18 mouse cellular contexts compared by ENCODE assay signal in genomic region chr3:67508216-67508892, GRCm38 (mm10). TPM values are rescaled to one million over a fixed set of nuclear protein-coding genes. Genes with fewer than 3 reads are reported as not detected.
DNase-seq lines count a peak whose midpoint lies in the region.
"Had no signal": no experiment of that assay in that cellular context is flagged by ENCODE, and none has a peak within 500 bp of the region (broad histone marks: within the 10 kb centered on the region; RNA-seq: fewer than 3 reads in every experiment).

No protein-coding gene starts in this region.

- H3K9me3 ChIP-seq in limb, embryonic 10.5 days (replicated peaks), result no peaks in the 10 kb centered on the region
- H3K9me3 ChIP-seq: embryonic facial prominence, embryonic 12.5 days; forebrain, embryonic 12.5 days; G1E; heart, embryonic 12.5 days; hindbrain, embryonic 15.5 days had no signal

- H3K36me3 ChIP-seq in limb, embryonic 10.5 days, result no peaks in the 10 kb centered on the region
- H3K36me3 ChIP-seq: embryonic facial prominence, embryonic 12.5 days; forebrain, embryonic 12.5 days; G1E; heart, embryonic 12.5 days; hindbrain, embryonic 15.5 days had no signal

- DNase-seq in right cerebral cortex, adult 2 months (ENCODE audit: low spot score in 2 of 2), result peak; percentile 18 to 23
- no peak for DNase-seq in right cerebral cortex, postnatal 36 days (ENCODE audit: low spot score in 2 of 2)
- DNase-seq in R1 (ENCODE audit: low read depth, low spot score), result peak; percentile 65
- DNase-seq in limb, embryonic 10.5 days (ENCODE audit: low spot score), result no peak
- no peak for DNase-seq in kidney, postnatal 25 days
- no peak for DNase-seq in cerebellum, adult 18-20 months
- DNase-seq: adrenal gland, postnatal 25 days; B cell, adult 2 months; cerebellum, adult 8-10 months; cerebellum, postnatal 14 days; gastrocnemius, postnatal 10 days; heart, postnatal 36 days had no signal

- H3K4me3 ChIP-seq in limb, embryonic 10.5 days, result no peak overlapping the region
- H3K4me3 ChIP-seq: embryonic facial prominence, embryonic 12.5 days; forebrain, embryonic 12.5 days; heart, embryonic 12.5 days; hindbrain, embryonic 15.5 days had no signal

- peak overlapping the region; percentile 25; the same call in 1 of the 2 replicates for H3K27ac ChIP-seq in limb, embryonic 10.5 days
- H3K27ac ChIP-seq: embryonic facial prominence, embryonic 12.5 days; forebrain, embryonic 12.5 days; hindbrain, embryonic 15.5 days had no signal

- 86% methylated on average over 10 of the region's 10 CpGs for WGBS in limb, embryonic 10.5 days

- H3K4me1 ChIP-seq in limb, embryonic 10.5 days, result peaks cover 16% of the 10 kb centered on the region
- H3K4me1 ChIP-seq: heart, embryonic 12.5 days; hindbrain, embryonic 15.5 days had no signal

- peaks cover 1% of the 10 kb centered on the region; the same call in 1 of the 2 replicates for H3K27me3 ChIP-seq in limb, embryonic 10.5 days (ENCODE audit: low read depth, poor library complexity, severe bottlenecking)
- H3K27me3 ChIP-seq: heart, embryonic 12.5 days had no signal

RNA-seq across cellular contexts. Expression of gene Rarres1, which starts 7.0 kb away (rescaled TPM):
- 0.95 and 5.5 TPM in 2 replicates for polyA plus RNA-seq in limb, embryonic 10.5 days (2016; fragmentation: Nextera tagmentation; extraction: Ambion mirVana)
- polyA plus RNA-seq: CD4-positive, CD25-positive, alpha-beta regulatory T cell, adult 4 months; G1E had no signal

RNA-seq across cellular contexts. Expression of gene Lxn, which starts 44.6 kb away (rescaled TPM):
- 70.5 and 97.8 TPM in 2 replicates for polyA plus RNA-seq in limb, embryonic 10.5 days (2016; fragmentation: Nextera tagmentation; extraction: Ambion mirVana)

Comparison
In these comparisons a context has a peak if more than half of its experiments do, and no peak if none do; other contexts are left out.
1. DNase-seq: peak in right cerebral cortex, adult 2 months (2 of 2) and R1 (single experiment); none in right cerebral cortex, postnatal 36 days (0 of 2), limb, embryonic 10.5 days (single experiment), kidney, postnatal 25 days (0 of 2) and cerebellum, adult 18-20 months (0 of 2).